Mouse (Mus musculus): ENCODE data around the gene Wbp4.
"Not testable (repeated sequence)": the region's sequence is repeated elsewhere in the genome, so short reads cannot be mapped to it uniquely, and the experiment has no call there.

Wbp4 gene

GRCm38 (mm10) chr14:79451681-79452590 is 29.4 kb downstream of the Wbp4 start, which contains the start of gene Kbtbd6:
Kbtbd6 (plus strand) TSS chr14:79451835.
- DNase-seq, result peak; percentile 82

- no peak for DNase-seq
These were observed 36.2 kb downstream of the Wbp4 start for GRCm38 (mm10) chr14:79445055-79445620.

GRCm38 (mm10) chr14:79444601-79445000 is 36.7 kb downstream of the Wbp4 start:
- no peak for DNase-seq

GRCm38 (mm10) chr14:79441441-79441840 is 39.9 kb downstream of the Wbp4 start:
- no peak for DNase-seq

DNA sequence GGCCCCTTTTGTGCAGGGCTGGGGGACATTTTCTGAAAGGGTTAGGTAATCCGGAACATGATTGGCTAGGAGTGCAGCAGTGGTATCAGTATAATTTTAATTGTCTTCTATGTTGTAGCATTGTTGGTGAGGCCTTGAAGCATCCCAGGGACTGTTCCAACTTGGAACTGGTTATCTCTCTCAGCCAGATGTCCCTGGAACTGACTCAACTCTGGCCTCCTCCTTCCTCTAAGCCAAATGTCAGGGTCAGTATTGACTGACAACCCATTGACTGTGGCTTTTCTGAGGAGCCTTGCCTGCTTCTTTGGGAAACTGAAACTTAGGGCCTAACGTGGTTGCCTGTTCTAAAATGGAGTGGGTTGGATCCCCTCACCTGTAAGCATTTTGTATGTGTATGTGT is 40.7 kb downstream of the Wbp4 start:
- no peak for DNase-seq

DNA sequence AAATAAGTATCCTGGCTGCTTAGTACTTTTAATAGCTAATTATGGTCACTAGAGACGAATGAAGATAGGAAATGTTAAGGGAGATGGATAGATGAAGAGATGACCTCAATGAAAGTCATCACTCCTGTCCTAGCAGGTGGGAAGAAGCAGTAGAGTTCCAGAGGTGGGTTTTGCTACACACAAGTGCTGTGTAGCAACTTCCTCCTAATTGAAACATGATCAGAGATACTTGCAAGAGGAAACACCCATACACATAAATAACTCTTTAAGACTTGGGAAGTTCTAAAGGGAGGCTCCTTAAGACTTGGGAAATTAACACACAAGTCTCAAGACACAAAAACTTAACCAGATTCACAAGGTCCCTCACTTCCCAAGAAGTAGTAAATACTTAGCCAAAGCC is 47.3 kb downstream of the Wbp4 start:
- DNase-seq, result no peak

GRCm38 (mm10) chr14:79426730-79427365 is 54.5 kb downstream of the Wbp4 start:
- not testable (repeated sequence) for DNase-seq

DNA sequence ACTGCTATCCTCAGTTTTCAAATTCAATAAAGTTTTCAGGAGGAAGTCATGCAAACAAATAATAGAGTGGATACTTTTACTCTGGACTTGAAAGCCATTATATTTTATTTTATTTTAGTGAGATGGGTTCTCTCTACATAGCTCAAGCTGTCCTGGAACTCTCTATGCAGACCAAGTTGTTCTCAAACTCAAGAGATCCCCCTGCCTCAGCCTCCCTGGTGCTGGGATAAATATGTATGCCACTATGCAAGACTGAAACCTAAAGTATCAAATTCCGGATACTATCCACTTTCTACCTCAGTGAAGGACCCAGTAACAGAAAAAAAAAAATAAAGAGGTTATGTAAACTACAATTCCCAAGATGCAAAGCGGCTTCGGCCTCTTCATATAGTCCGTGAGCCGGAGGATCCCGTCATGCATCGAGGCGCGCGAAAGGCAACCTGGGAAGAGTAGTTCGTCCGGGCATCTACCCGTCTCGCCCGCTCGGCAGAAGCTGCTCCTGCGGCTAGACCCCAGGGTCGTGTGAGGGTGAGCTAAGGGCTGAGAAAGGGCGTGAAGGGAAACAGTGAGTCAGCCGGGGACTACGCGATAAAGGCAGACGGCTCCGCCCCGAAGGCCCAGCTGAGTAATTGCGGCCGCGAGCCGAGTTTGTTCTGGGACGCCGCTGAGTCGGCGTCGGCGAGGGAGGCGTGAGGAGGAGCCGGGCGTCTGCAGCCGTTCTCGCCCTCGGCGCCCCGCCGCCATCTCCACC is 55.2 kb downstream of the Wbp4 start, which contains the start of gene Kbtbd7:
Gene Kbtbd7, plus strand, starts transcription at position 533 of the 751 bp plus-strand sequence.
- DNase-seq, result peak; percentile 93

- DNase-seq, result no peak
These were observed 61.1 kb downstream of the Wbp4 start for GRCm38 (mm10) chr14:79420083-79420685.

- DNase-seq, result no peak
These were observed 68.2 kb downstream of the Wbp4 start for GRCm38 (mm10) chr14:79413121-79413520.

- no peak for DNase-seq
These were observed 70.7 kb downstream of the Wbp4 start for GRCm38 (mm10) chr14:79410662-79411061.
